Mouse (Mus musculus) liver (tissue): ENCODE data around the gene Nipsnap1.

Experiments used
- DNase-seq: peaks from one replicate; pipeline ENCODE4 v3.0.0-alpha.2; 2020; ENCODE audit warnings: mixed read lengths

Gene Nipsnap1

DNA sequence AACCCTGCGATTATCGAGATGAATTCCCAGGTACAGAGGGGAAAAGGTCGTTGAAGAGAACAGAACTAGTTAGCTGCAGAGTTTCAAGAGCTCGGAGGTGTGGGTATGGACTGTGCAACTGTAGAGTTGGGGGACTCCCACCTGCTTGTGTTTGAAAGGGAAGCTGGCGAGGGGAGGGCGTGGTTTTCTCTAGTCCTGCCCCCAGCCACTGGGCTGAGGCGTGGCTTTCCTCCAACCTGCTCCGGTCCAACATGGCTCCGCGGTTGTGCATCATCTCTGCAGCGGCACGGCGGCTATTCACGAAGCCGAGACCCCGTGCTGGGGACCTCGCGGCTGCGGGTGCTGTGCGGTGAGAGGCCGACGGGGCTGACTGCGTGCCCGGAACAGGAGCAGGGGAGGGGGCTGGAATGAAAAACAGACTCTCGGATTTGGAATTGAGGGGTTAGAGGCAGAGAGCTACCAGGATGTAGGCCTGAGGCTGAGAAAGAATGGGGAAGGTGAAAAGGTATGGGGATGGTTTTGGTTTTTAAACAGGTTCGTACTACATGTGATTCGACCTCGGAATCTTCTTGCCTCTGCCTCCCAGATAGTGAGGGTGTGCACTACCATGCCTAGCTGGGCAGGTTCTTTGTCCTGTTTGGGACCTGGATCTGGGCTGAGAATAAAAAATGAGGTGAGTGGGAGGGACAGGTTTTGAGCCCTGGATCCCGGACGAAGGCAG lies at the start of gene Nipsnap1:
Nipsnap1 (plus strand) TSS at position 197 of the 721 bp plus-strand sequence.
- DNase-seq: peak; percentile 86

GRCm38 (mm10) chr11:4826152-4826778 lies 47.5 kb upstream of the Nipsnap1 start:
- no peak for DNase-seq

DNA sequence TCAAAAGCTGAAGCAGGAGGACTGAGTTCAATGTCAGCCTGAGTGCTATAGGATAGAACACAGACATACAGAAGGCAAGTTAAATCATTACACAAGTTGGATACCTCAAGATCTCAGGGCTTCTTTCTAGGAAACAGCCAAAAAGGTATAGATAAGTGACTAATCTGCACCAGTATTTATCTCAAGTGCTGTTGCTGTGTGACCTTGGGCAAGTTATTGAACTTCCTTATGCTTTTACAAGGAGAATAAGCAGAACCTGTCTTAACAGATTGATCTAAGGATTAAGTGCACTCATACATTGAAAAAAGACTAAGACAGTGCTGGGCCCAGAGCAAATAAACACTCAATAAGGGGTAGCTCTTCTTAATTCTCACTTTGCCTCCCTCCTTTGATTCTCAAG lies 46.4 kb upstream of the Nipsnap1 start:
- DNase-seq: no peak

- DNase-seq: no peak
Measured at GRCm38 (mm10) chr11:4827916-4828315, 45.8 kb upstream of the Nipsnap1 start.

DNA sequence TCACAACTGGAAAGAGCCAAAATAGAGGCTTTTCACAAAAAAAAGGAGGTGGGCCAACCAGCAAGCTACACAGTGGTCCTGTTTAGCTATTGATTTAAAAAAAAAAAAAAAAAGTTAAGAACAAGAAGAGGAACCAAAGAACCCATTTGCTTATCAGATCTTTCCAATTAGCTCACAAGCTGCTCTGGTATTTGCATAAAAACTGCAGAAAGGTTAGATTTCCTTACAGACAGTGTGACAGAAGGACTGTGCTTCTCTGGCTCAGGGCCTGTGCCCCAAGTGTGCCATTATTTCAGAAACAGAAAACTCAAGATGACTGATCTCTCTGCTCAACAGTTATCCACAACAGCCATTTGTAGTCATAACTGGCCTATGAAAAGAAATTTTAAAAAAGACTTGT lies 42.7 kb upstream of the Nipsnap1 start:
- no peak for DNase-seq

GRCm38 (mm10) chr11:4833295-4833939 lies 40.3 kb upstream of the Nipsnap1 start:
- no peak for DNase-seq

GRCm38 (mm10) chr11:4835436-4835835 lies 38.3 kb upstream of the Nipsnap1 start:
- DNase-seq: no peak

DNA sequence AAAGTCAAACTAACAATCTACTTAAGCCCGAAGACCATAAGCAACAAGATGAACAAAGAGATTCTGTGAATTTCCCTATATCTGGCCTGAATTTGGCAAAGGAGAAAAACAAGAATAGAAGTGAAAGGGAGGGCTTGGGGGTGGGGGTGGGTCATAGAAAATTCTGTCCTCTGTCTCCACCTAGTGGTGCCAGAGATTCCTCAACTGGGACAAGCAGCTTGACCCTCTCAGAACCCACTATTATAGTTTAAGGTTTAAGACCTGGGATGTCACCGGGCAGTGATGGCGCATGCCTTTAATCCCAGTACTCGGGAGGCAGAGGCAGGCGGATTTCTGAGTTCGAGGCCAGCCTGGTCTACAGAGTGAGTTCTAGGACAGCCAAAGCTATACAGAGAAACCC lies 37.0 kb upstream of the Nipsnap1 start:
- peak; percentile 34 for DNase-seq

DNA sequence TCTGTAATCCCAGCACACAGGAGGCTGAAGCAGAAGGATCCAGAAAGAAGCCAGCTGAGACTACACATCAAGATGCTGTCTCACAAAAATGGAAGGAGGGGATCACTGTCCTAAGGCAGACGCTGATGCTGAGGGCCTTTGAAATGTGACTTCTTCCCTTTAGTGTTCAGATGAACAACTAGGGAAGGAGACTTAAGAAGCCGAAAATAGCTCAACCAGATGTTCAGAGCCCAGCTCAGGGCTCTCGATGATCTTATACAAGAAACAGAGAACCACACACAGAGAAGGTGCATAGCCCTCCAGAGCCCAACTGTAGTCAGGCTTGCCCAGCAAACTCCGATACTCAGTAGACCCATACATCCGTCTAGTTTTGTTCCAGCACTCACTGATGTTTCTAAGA lies 36.4 kb upstream of the Nipsnap1 start:
- no peak for DNase-seq

DNA sequence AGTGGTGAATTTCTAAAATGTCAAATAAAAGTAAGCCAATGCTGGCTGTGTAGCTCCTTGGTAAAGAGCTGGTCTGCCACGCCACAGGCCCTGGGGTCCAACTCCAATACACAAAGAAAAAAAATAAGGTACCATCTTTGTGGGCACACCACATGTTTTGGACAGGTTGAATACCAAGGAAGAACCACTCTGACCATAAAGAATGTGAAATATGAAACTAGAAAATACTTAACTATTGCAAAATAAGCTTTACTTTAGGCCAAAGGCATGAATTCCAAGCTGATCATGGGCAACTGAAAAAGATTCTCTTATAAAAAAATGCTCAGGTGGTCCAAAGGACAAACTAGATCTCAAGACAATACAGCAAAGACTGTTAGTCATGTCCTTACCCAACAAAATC lies 35.5 kb upstream of the Nipsnap1 start:
- DNase-seq: no peak

DNA sequence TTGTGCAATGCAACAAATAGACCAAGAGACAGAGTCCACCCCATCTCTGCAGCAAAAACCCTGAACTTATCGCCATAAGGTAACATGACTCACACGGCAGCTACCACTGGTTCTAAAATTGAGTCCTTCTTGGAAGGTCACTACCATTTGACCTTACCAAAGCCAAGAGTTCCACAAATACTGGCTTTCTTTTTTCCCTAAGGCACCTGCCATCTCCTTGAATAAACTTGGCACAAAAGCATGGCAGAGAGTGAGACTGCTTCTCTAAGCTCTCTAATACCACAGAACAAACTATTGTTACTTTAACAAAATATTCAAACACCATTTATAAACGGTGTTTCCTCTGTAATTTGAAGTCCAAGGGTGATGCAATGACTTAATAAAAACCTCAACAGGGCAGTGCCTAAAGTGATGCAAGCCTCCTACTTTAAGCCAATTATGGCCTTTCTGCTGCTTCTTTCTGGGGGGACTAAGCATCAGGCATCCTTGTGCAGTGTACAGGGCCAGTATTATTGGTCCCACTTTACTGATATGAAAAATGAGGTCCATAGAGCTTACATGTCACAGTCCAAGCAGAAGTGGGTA lies 32.7 kb upstream of the Nipsnap1 start:
- no peak for DNase-seq

DNA sequence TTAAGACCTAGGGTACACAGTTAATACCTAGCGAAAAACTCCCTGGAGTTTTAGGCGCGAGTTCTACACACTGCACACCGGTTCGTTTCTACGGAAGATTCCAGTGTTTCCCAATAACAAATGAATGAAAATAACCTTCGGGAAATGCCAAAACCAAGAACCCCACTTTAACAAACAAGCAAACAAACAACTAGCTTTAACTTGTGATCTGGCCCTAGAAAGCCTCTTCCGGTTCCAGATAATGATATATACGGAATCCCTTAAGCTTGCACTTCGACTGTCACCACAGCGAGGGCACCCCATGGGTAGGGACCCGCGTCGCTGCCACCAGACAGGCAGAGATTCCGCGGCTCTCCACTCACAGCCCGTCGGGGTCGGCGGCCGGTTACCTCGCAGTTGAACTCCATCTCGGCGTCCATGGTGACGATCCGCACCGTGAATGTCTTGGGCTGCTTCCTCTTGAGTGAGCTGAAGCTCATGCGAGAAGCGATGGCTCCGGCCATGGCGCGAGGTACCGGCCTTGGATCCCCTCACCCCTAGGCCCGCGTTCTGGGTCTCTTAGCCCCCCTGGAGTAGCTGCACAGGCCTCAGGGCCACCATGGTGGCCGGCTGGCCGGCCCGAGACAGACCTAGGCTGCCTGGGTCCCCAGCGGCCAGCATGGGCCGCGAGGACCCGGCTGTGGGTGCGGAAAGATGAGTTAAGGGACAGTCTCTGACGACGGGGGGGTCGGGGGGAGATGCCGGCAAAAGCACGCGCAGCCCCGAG lies 25.1 kb upstream of the Nipsnap1 start:
- DNase-seq: peak; percentile 70

GRCm38 (mm10) chr11:4849258-4849943 lies 24.4 kb upstream of the Nipsnap1 start, which contains the start of gene Nf2:
Nf2 (minus strand) TSS chr11:4849536.
- DNase-seq: peak; percentile 97

DNA sequence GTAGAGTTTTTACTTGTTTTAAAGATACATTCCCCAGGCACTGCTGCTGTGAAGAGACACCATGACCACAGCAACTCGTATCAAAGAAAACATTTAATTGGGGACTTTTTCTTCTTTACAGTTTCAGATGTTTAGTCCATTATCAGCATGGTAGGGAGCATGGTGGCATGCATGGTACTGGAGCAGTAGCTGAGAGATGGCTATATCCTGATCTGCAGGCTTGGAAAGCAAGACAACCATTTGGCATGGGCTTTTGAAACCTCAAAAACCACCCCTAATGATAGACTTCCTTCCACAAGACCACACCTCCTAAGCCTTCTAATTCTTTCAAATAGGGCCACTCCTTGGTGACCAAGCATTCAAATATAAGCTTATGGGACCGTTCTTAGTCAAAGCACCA lies 23.3 kb upstream of the Nipsnap1 start:
- DNase-seq: no peak

- no peak for DNase-seq
Measured at GRCm38 (mm10) chr11:4853021-4853420, 20.7 kb upstream of the Nipsnap1 start.

- DNase-seq: no peak
Measured at GRCm38 (mm10) chr11:4854181-4854580, 19.6 kb upstream of the Nipsnap1 start.

DNA sequence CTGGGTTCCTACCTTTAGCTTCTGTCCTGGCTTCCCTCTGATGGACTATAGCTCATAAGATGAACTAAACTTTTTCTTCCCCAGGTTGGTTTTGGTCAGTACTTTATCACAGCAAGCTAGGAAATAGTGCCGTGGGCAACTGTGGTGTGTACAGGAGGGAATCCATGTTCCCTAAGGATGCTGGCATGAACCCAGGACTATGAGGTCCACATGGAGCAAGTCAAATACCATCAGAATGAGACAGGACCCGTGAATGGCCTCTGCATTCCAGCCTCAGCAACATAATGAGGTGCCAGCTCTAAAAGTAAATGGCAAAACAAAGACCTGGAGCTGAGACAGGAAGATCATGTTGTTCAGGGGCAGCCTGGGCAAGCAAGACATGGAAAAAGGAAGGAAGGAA lies 15.3 kb upstream of the Nipsnap1 start:
- no peak for DNase-seq

DNA sequence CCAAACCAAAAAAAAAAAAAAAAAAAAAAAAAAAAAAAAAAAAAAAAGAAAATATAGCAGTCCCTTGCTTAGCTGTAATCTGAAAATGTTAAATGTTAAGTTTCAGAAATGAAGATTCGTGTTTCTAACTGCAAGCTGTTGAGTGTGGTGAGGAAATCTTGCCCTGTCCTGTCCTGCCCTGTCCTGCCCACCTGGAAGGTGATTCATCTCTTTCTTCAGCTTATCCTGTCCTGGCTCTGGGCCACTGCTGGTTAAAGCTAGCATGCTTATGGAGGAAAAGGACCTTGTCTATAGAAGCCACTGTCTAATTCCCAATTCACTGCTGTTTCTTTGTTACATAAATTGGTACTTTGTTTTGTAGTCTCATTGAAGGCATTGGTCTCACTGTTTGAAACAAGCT lies 12.8 kb upstream of the Nipsnap1 start:
- no peak for DNase-seq

- DNase-seq: no peak
Measured at GRCm38 (mm10) chr11:4861816-4862604, 11.7 kb upstream of the Nipsnap1 start.

DNA sequence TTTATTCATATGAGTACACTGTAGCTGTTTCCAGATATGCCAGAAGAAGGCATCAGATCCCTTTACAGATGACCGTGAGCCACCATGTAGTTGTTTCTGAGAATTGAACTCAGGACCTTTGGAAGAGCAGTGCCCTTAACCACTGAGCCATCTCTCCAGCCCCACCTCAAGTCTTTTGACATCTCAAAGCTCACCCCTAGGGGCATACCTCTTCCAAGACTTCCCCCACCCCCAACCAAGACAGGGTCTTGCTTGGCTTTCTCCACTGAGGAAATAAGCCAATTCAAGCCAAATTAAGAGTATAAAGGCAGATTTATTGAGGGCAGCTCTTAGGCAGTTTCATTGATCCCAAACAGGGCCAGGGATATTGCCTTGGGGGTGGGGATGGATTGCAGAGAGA lies 11.0 kb upstream of the Nipsnap1 start:
- DNase-seq: no peak

DNA sequence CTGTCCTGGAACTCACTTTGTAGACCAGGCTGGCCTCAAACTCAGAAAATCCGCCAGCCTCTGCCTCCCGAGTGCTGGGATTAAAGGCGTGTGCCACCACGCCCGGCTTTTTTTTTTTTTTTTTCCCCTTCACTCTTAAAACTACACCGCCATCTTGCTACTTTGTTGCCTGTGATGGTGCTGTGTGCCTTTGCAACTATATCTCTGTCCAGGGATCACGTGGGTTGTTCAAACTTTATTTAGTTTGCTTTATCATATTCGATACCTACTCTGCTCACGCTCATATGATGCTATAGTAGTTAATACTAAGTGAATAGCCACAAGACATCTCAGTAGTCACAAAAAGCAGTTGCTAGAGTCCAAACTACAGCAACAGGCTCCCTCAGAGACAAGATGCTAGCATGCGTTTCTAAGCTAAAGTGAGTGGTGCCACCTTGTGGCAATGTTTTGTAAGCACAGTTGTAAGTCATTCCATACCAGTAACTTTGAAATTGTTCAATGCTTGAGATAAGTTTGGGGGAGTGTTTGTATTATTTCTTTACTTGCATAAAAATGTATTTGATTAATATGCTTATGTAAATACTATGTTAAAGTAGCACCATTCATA lies 8.0 kb upstream of the Nipsnap1 start:
- DNase-seq: peak; percentile 70
